Mouse (Mus musculus) cerebellum, adult 2 months (tissue): Measurements from ENCODE around the gene Dis3.

Experiments
- CTCF ChIP-seq: fragments of 200-500 bp; IDR thresholded peaks from 2 replicates; pipeline ENCODE4 v1.5.1; 2011; ENCODE audit warnings: low read depth, mild to moderate bottlenecking, control low read depth, low read length, moderate library complexity, borderline replicate concordance; ENCODE audit not compliant: insufficient read depth
- POLR2A ChIP-seq: fragments of 200-500 bp; IDR thresholded peaks from 2 replicates; pipeline ENCODE4 v1.6.1; 2011; ENCODE audit warnings: low read length, control low read depth, borderline replicate concordance; ENCODE audit not compliant: insufficient read depth

- TF ChIP-seq POLR2A (no peak), CTCF (no peak)
Measured at GRCm38 (mm10) chr14:99129050-99129449, 29.5 kb upstream of the Dis3 start.
